Comparison of ENCODE assay signal across 16 mouse cellular contexts in genomic region chr2:139649518-139649917, GRCm38 (mm10). TPM values are rescaled to one million over a fixed set of nuclear protein-coding genes. Genes with fewer than 3 reads are reported as not detected.
A peak's percentile ranks its signal among the peaks of the same experiment; 100 is the strongest.
DNase-seq lines count a peak whose midpoint lies in the region; ATAC-seq lines count a peak whose summit lies in the region.
"Had no signal": no experiment of that assay in that cellular context is flagged by ENCODE, and none has a peak within 500 bp of the region (broad histone marks: within the 10 kb centered on the region; RNA-seq: fewer than 3 reads in every experiment).

No protein-coding gene starts in this region.

- H3K4me2 ChIP-seq in hindbrain, embryonic 15.5 days = no peak overlapping the region
- H3K4me2 ChIP-seq in hindbrain, embryonic 12.5 days (replicated peaks) = no peak overlapping the region
- H3K4me2 ChIP-seq: embryonic facial prominence, embryonic 15.5 days; liver, embryonic 13.5 days had no signal

- no peaks in the 10 kb centered on the region for H3K9me3 ChIP-seq in hindbrain, embryonic 15.5 days
- no peaks in the 10 kb centered on the region for H3K9me3 ChIP-seq in hindbrain, embryonic 12.5 days (replicated peaks)
- H3K9me3 ChIP-seq: embryonic facial prominence, embryonic 15.5 days; liver, embryonic 13.5 days had no signal

- H3K36me3 ChIP-seq in hindbrain, embryonic 15.5 days = no peaks in the 10 kb centered on the region
- H3K36me3 ChIP-seq in hindbrain, embryonic 12.5 days = no peaks in the 10 kb centered on the region
- H3K36me3 ChIP-seq: embryonic facial prominence, embryonic 15.5 days; liver, embryonic 13.5 days had no signal

- H3K27ac ChIP-seq in hindbrain, embryonic 15.5 days (replicated peaks) = peak overlapping the region; percentile 59
- H3K27ac ChIP-seq in hindbrain, embryonic 12.5 days = no peak overlapping the region
- H3K27ac ChIP-seq: embryonic facial prominence, embryonic 15.5 days; liver, embryonic 13.5 days had no signal

- 71% methylated on average over 3 of the region's 3 CpGs for WGBS in hindbrain, embryonic 15.5 days
- WGBS in hindbrain, embryonic 12.5 days = 77% methylated on average over 3 of the region's 3 CpGs

- H3K4me3 ChIP-seq in hindbrain, embryonic 15.5 days = no peak overlapping the region
- H3K4me3 ChIP-seq in hindbrain, embryonic 12.5 days = no peak overlapping the region
- H3K4me3 ChIP-seq: embryonic facial prominence, embryonic 15.5 days; liver, embryonic 13.5 days had no signal

- H3K27me3 ChIP-seq in hindbrain, embryonic 15.5 days = no peaks in the 10 kb centered on the region
- no peaks in the 10 kb centered on the region for H3K27me3 ChIP-seq in hindbrain, embryonic 12.5 days
- H3K27me3 ChIP-seq: embryonic facial prominence, embryonic 15.5 days; liver, embryonic 13.5 days had no signal

- H3K4me1 ChIP-seq in hindbrain, embryonic 15.5 days (replicated peaks) = 0 out of 2 replicates have a peak, but pooled peaks cover 5% of the 10 kb centered on the region
- no peaks in the 10 kb centered on the region for H3K4me1 ChIP-seq in hindbrain, embryonic 12.5 days
- H3K4me1 ChIP-seq: embryonic facial prominence, embryonic 15.5 days; liver, embryonic 13.5 days had no signal

- peak; percentile 31 to 55 for DNase-seq in frontal cortex, postnatal 36 days (ENCODE audit: low spot score in 2 of 2)
- peak; percentile 7 to 43 for DNase-seq in left cerebral cortex, adult 18-20 months (ENCODE audit: low spot score in 2 of 2)
- peak; percentile 23 to 38 for DNase-seq in right cerebral cortex, postnatal 10 days (ENCODE audit: low spot score in 2 of 2)
- no peak for DNase-seq in adrenal gland, adult 18-20 months (ENCODE audit: low spot score in 2 of 2)
- no peak for DNase-seq in thymus, postnatal 14 days
- DNase-seq in adrenal gland, adult (ENCODE audit: inconsistent age in 2 of 2, low spot score in 1 of 2) = no peak
- DNase-seq: cerebellum, postnatal 25 days; heart, postnatal 10 days; kidney, postnatal 14 days; liver, embryonic 13.5 days had no signal

- H3K9ac ChIP-seq in hindbrain, embryonic 15.5 days = no peak overlapping the region
- H3K9ac ChIP-seq in hindbrain, embryonic 12.5 days = no peak overlapping the region
- H3K9ac ChIP-seq: embryonic facial prominence, embryonic 15.5 days; liver, embryonic 13.5 days had no signal

- ATAC-seq in hindbrain, embryonic 15.5 days (ENCODE audit: low FRiP score, low read depth) = peak; percentile 83
- ATAC-seq in hindbrain, embryonic 12.5 days (ENCODE audit: low FRiP score) = no peak
- ATAC-seq: Patski had no signal

RNA-seq across cellular contexts. Expression of gene Ism1, which starts 28.5 kb away (rescaled TPM):
- polyA plus RNA-seq in hindbrain, embryonic 15.5 days (2015; fragmentation: Nextera tagmentation; extraction: Ambion mirVana) = 0.89 and 1.2 TPM in 2 replicates
- polyA plus RNA-seq in hindbrain, embryonic 12.5 days (2016; fragmentation: Nextera tagmentation; extraction: Ambion mirVana) = 1.7 and 1.8 TPM in 2 replicates
- total RNA-seq in left cerebral cortex, adult 18-20 months (2021) = 1 to 10 TPM; 4.4 to 6.4 TPM
- total RNA-seq in adrenal gland, adult 18-20 months (2021) = 10 to 100 TPM; 28.3 to 34.0 TPM
- total RNA-seq: megakaryocyte progenitor cell, adult 5-6 weeks; neutrophil, adult 5-6 weeks had no signal
- polyA plus RNA-seq: liver, embryonic 13.5 days; Patski had no signal

Comparison
In these comparisons a context has a peak if more than half of its experiments do, and no peak if none do; other contexts are left out.
1. DNase-seq: peak in frontal cortex, postnatal 36 days (2 of 2), left cerebral cortex, adult 18-20 months (2 of 2) and right cerebral cortex, postnatal 10 days (2 of 2); none in adrenal gland, adult 18-20 months (0 of 2), thymus, postnatal 14 days (single experiment) and adrenal gland, adult (0 of 2).